Mouse (Mus musculus) heart, embryonic 12.5 days (tissue): ENCODE data around the gene Greb1. TPM values are rescaled to one million over a fixed set of nuclear protein-coding genes. Genes with fewer than 3 reads are reported as not detected.

Experiments
- ATAC-seq: fragments of 200-750 bp; cut with Nextera tagmentation; 2 replicates; pipeline ENCODE4 v1.8.0; 2017; ENCODE audit warnings: moderate TSS enrichment, moderate library complexity; ENCODE audit not compliant: insufficient number of reproducible peaks, low FRiP score
- H3K27ac ChIP-seq: fragments of 300-500 bp; sonication (generic); 2 replicates; pipeline ENCODE4 v1.5.1; 2016; ENCODE audit warnings: mild to moderate bottlenecking, moderate library complexity; ENCODE audit not compliant: poor library complexity, severe bottlenecking
- H3K27me3 ChIP-seq: fragments of 300-500 bp; sonication (generic); replicated peaks from 2 replicates; pipeline ENCODE4 v1.6.1; 2016; ENCODE audit warnings: mild to moderate bottlenecking, moderate library complexity
- H3K36me3 ChIP-seq: fragments of 300-500 bp; sonication (generic); 2 replicates; pipeline ENCODE4 v1.6.1; 2016; ENCODE audit warnings: mild to moderate bottlenecking, moderate library complexity
- H3K4me1 ChIP-seq: fragments of 300-500 bp; sonication (generic); replicated peaks from 2 replicates; pipeline ENCODE4 v1.6.1; 2016; ENCODE audit warnings: mild to moderate bottlenecking
- H3K4me2 ChIP-seq: fragments of 300-500 bp; sonication (generic); 2 replicates; pipeline ENCODE4 v1.6.1; 2016; ENCODE audit warnings: mild to moderate bottlenecking, moderate library complexity
- H3K4me3 ChIP-seq: fragments of 300-500 bp; sonication (generic); 2 replicates; pipeline ENCODE4 v1.5.1; 2016; ENCODE audit warnings: mild to moderate bottlenecking
- H3K9ac ChIP-seq: fragments of 300-500 bp; sonication (generic); 2 replicates; pipeline ENCODE4 v1.6.1; 2016; ENCODE audit warnings: mild to moderate bottlenecking, moderate library complexity
- H3K9me3 ChIP-seq: fragments of 300-500 bp; sonication (generic); replicated peaks from 2 replicates; pipeline ENCODE4 v1.6.1; 2016; ENCODE audit warnings: mild to moderate bottlenecking, moderate library complexity
- WGBS: fragments of 180-500 bp; shearing (Covaris S2); methylation state at CpG from one replicate; pipeline ENCODE4 v1.1.7; 2016; 5-methylcytosine and 5-hydroxymethylcytosine counted together
- polyA plus RNA-seq: library from polyadenylated mRNA; unstranded; fragments of >200 nt; fragmentation: Nextera tagmentation; extraction: Ambion mirVana; gene quantifications from 2 replicates; pipeline ENCODE4 v1.2.1, GENCODE M21; 2016

Greb1 gene
- polyA plus RNA-seq, 1 experiment from 2014 or later = 1.7 TPM

DNA sequence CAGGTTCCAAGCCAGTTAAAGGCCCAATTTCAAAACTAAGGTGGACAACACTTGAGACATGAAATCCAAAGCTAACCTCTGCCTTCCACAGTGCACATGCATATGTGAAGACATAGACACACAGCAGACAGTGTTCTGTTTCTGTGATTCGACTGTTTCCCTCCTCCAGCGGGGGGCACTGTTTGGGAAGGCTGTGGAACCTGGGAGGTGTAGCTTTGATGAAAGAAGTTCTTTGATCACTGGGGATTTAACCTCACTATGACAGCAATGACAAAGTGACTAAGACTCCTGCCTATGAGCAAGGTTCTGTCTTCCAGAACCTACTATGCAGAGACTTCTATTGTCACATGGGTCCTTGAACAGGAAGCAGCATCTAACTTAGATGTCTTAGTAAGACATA, 29.1 kb upstream of the Greb1 start:
- Histone ChIP-seq H3K27ac (no peak overlapping the region), H3K4me3 (no peak overlapping the region), H3K36me3 (peaks cover 18% of the 10 kb centered on the region), H3K4me1 (peaks cover 8% of the 10 kb centered on the region; the same call in 1 of the 2 replicates), H3K9me3 (no peaks in the 10 kb centered on the region), H3K9ac (no peak overlapping the region), H3K27me3 (no peaks in the 10 kb centered on the region), H3K4me2 (no peak overlapping the region)
- no peak for ATAC-seq
- 77% methylated on average over 2 of the region's 2 CpGs for WGBS

DNA sequence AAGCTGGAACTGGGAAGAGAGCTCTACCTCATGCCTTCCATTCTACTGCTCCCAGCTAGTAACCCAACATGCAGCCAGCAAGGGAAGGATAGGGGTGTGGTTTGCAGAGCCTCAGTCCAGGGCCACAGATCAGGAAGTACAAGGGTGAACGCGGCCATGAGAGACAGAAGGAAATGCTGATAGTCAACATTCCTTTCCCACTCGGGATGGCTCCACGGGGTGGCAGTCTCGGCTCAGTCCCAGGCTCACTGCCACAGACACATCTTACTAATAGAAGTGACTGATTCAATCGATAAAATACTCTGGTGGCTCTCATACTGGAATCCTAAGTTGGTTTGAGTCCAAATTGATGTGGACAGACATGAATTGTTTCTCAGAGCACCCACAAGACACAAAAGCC, 27.8 kb upstream of the Greb1 start:
- no peak overlapping the region for H3K4me3 ChIP-seq
- no peaks in the 10 kb centered on the region for H3K9me3 ChIP-seq
- no peak overlapping the region for H3K27ac ChIP-seq
- peaks cover 29% of the 10 kb centered on the region for H3K36me3 ChIP-seq
- peaks cover 8% of the 10 kb centered on the region; the same call in 1 of the 2 replicates for H3K4me1 ChIP-seq
- H3K4me2 ChIP-seq = no peak overlapping the region
- H3K27me3 ChIP-seq = no peaks in the 10 kb centered on the region
- peak; percentile 56; the same call in 1 of the 2 replicates for ATAC-seq
- WGBS = 28% methylated on average over 6 of the region's 6 CpGs
- H3K9ac ChIP-seq = no peak overlapping the region

DNA sequence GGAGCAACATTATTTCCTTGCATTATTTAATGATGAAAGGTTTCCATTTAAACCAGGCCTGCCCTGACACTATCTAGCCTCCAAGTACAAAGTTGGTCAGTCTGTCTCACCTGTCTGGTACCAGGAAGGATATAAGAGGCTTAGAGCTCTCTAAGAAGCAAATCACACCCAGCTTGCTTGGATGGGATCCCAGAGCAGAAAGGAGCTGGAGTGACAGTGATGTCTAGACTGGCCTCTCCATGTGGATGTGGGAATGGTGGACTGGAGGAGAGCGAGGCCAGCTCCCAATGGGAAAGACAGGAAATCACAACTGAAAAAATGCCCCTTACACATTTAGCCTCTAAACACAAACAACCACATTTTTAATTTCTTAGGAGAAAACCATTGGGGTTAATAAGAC, 23.0 kb upstream of the Greb1 start:
- Histone ChIP-seq H3K9me3 (no peaks in the 10 kb centered on the region), H3K27ac (no peak overlapping the region), H3K4me2 (no peak overlapping the region), H3K36me3 (peaks cover 73% of the 10 kb centered on the region), H3K27me3 (no peaks in the 10 kb centered on the region), H3K9ac (no peak overlapping the region), H3K4me1 (no peaks in the 10 kb centered on the region), H3K4me3 (no peak overlapping the region)
- ATAC-seq = no peak
- WGBS = 90% methylated on average over 1 of the region's 1 CpGs

DNA sequence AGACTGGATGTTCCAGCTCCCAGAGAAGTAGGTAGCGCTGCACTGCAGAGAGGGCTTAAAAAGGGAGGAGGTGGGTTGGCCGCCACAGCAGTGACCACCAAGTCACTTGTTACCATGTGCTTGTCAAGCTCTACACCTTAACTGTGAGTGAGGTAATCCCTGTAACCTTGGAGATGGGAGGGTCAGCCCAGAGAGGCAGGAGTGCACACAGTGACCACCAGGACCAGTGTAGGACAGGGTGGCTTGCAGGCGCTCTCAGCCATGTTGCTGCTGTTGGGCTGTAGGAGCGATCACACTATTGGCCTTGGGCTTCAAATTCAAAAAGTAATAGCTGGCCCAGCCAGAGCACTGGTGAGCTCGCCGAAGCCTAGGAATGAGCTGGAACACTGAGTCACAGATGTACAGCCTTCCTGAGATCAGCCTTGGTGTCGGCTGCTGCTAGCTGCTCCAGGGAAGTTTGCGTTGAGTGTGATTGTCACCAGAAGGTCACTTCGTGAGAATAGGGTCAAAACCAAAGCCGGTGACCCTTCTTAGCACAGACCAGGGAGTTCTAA, 21.6 kb upstream of the Greb1 start:
- WGBS = 93% methylated on average over 10 of the region's 10 CpGs
- H3K27me3 ChIP-seq = no peaks in the 10 kb centered on the region
- H3K9me3 ChIP-seq = no peaks in the 10 kb centered on the region

DNA sequence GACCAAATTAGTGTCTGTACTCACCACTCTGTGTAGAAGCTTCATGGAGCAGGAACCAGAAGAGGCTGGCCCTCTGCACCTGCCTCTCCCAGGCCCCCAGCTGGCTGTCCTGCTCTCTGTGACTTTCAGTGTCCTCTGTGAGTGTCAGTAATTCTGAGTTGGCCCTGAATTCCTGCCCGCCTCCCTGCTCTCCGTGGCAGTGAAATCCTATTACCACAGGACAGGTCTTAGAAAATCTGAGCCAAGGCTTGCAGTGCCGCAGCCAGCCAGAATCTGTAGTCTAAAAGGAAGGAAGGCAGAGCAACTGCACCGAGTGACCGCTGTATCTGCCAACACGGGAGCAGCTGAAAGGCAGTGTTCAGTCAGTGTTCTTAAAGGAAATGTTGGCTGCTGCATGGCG, 20.1 kb upstream of the Greb1 start:
- Histone ChIP-seq H3K4me1 (no peaks in the 10 kb centered on the region), H3K9ac (no peak overlapping the region), H3K36me3 (peaks cover 89% of the 10 kb centered on the region), H3K27me3 (no peaks in the 10 kb centered on the region), H3K9me3 (no peaks in the 10 kb centered on the region), H3K4me2 (no peak overlapping the region), H3K27ac (no peak overlapping the region), H3K4me3 (no peak overlapping the region)
- ATAC-seq = no peak
- WGBS = 76% methylated on average over 7 of the region's 7 CpGs

More for the DNA sequence above, 21.6 kb upstream of the Greb1 start:
- no peaks in the 10 kb centered on the region for H3K4me1 ChIP-seq
- no peak overlapping the region for H3K4me2 ChIP-seq
- ATAC-seq = no peak
- no peak overlapping the region for H3K9ac ChIP-seq
- no peak overlapping the region for H3K4me3 ChIP-seq
- H3K27ac ChIP-seq = no peak overlapping the region
- peaks cover 86% of the 10 kb centered on the region for H3K36me3 ChIP-seq

DNA sequence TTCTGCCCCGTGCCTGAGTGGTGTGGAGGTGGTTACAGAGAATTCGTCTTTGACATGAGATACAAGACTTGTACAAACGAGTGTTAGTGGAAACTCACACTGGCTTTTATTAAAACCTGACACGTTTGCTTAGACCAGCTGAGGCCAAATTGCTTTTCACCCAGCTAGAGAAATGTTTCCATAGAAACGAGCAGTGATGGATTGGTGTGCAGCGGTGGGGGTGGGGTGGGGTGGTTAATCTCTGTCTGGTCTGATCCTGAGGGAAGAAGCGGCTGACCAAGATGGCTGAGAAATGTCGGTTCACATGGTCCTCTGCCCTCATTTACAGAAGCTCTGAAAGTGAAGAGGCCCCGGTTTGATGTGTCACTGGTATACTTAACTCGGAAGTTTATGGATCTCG, 17.8 kb upstream of the Greb1 start:
- Histone ChIP-seq H3K27ac (no peak overlapping the region), H3K9ac (no peak overlapping the region), H3K4me3 (no peak overlapping the region), H3K27me3 (no peaks in the 10 kb centered on the region), H3K36me3 (peaks cover 83% of the 10 kb centered on the region), H3K4me1 (no peaks in the 10 kb centered on the region), H3K4me2 (no peak overlapping the region), H3K9me3 (no peaks in the 10 kb centered on the region)
- no peak for ATAC-seq
- WGBS = 71% methylated on average over 11 of the region's 11 CpGs

DNA sequence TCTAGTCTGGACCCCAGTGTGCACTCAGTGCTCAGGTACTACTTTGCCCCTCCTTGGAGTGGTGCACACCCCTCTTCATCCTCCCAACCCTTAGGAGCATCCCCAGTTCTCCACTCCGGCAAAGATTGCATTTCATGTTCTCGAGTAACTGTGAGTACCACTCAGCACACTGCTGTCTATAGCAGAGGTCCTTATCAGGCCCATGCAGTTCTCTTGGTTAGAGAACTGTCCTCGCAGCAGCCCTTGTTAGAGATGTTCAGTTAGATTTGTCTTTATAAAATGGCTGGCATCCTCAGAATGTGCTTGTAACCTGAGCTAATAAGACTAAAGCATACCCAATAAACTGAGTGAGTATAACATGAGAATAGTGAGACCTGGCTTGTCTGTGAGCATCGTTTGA, 16.5 kb upstream of the Greb1 start:
- Histone ChIP-seq H3K9me3 (no peaks in the 10 kb centered on the region), H3K9ac (no peak overlapping the region), H3K27ac (no peak overlapping the region), H3K4me3 (no peak overlapping the region), H3K4me1 (peaks cover 8% of the 10 kb centered on the region), H3K4me2 (no peak overlapping the region), H3K36me3 (peaks cover 72% of the 10 kb centered on the region), H3K27me3 (no peaks in the 10 kb centered on the region)
- WGBS = 75% methylated on average over 4 of the region's 4 CpGs
- no peak for ATAC-seq

DNA sequence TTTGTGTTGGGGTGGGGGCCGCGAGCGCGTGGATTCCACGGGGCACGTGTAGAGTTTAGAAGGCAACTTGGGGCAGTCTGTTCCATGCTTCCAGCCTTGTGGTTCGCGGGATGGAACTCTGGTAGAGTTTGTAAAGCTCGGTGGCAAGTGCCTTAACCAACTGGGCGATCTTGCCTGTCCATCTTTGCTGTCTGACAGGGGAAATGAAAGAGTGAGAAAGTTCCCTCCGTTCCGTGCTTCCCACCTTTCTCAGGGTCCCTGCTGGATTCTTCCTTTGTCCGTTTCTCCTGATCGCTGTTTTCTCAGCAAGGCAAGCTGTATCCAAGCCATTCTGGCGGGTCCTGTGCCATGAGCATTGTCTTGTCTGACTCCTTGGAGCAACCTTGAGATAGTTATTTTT, 10.8 kb upstream of the Greb1 start:
- Histone ChIP-seq H3K9me3 (no peaks in the 10 kb centered on the region), H3K27ac (peak overlapping the region; percentile 49; the same call in 1 of the 2 replicates), H3K36me3 (peaks cover 20% of the 10 kb centered on the region), H3K9ac (peak overlapping the region; percentile 89), H3K4me1 (peaks cover 13% of the 10 kb centered on the region), H3K27me3 (peaks cover 25% of the 10 kb centered on the region), H3K4me2 (peak overlapping the region; percentile 90), H3K4me3 (peak overlapping the region; percentile 89)
- no peak for ATAC-seq
- 3% methylated on average over 15 of the region's 15 CpGs for WGBS

DNA sequence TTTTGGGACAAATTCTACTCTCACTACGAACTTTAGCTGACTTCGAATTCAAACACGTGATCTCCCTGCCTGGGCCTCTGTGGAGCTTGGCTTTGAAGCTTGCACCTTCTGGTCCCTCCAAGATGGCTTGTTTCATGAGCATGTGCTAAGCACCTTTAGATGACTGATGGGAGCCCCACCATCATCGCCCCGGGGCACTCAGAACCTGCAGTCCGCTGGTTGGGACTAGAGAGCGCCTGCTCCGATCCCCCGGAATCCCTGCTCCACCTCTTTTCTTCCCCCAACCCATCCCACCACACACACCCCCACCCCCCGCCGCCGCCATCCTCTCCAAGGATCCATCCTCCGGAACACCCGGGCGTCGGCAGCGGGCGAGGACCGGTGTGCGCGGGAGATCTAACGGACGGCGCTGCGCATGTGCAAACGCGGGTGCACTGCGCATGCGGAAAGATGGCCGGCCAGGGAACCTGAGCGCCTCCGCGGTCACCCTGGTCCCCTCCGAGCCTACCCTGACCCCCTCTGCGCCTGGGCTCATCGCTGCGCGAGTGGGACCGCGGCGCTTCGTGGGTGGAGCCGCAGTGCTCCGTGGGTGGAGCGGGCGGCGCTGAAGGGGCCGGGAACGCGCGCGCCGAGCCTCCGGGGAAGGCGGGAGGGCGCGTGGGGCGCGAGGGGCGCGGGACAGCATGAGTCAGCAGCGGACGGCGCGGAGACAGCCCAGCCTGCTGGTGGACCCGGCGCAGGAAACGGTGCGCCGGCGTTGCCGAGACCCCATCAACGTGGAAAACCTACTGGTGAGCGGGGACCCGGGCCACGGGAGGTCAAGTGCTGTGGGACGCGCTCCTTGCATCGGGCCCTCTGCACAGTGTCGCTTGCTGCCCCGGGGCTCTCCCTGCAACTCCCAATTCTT, 10.1 kb upstream of the Greb1 start, which contains the start of gene E2f6:
Gene E2f6, plus strand, starts transcription at position 439 of the 907 bp plus-strand sequence.
- no peaks in the 10 kb centered on the region for H3K9me3 ChIP-seq
- peak within 1 kb of the TSS; percentile 49; the same call in 1 of the 2 replicates for H3K27ac ChIP-seq

DNA sequence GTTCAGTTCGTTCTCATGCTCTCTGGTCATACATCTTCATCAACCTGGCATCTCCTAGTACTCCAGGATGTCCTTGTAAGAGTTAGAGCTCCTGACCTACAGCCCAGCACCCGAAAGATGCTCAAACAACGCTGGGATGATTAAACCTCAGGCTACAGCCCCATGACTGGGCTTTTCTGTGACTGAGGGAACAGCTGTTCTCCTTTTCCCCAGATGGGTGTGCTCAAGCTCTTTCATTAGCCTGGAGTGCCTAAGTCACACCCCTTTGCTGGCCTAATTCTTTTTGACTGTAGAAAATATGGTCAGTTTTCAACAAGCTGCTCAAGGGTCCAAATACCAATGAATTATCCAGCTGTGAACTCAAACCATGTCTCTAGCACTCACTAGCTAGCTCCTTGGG, 7.4 kb upstream of the Greb1 start:
- no peak overlapping the region for H3K4me2 ChIP-seq
- H3K9me3 ChIP-seq = no peaks in the 10 kb centered on the region
- H3K9ac ChIP-seq = no peak overlapping the region
- peaks cover 2% of the 10 kb centered on the region; the same call in 1 of the 2 replicates for H3K36me3 ChIP-seq
- H3K27me3 ChIP-seq = peaks cover 31% of the 10 kb centered on the region
- ATAC-seq = no peak
- no peak overlapping the region for H3K27ac ChIP-seq
- H3K4me1 ChIP-seq = peaks cover 13% of the 10 kb centered on the region
- H3K4me3 ChIP-seq = no peak overlapping the region
- WGBS = 33% methylated on average over 3 of the region's 3 CpGs

More for the DNA sequence above, 10.1 kb upstream of the Greb1 start, which contains the start of gene E2f6:
- H3K4me1 ChIP-seq = peaks cover 13% of the 10 kb centered on the region
- peak within 1 kb of the TSS; percentile 90 for H3K4me2 ChIP-seq
- peak within 1 kb of the TSS; percentile 89 for H3K9ac ChIP-seq
- peaks cover 31% of the 10 kb centered on the region for H3K27me3 ChIP-seq
- H3K36me3 ChIP-seq = peaks cover 16% of the 10 kb centered on the region
- ATAC-seq = peak; percentile 86
- peak within 1 kb of the TSS; percentile 89 for H3K4me3 ChIP-seq
- WGBS = 6% methylated on average over 78 of the region's 81 CpGs

DNA sequence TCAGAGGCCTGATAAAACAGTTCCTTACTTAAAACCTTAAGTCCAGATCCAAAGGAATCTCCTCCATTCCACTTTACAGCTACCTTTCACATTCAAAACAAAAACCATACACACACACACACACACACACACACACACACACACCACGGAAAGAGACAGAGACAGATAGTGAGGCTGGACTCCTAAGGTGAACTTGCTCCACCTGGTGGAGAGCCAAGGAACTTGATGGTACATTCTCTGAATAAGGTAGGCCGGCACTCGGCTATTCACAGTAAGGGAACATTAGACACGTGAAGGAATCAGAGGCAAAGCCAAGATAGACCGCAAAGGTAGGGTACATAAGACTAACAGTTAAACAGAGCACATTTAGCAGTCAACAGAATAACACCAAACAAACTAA, 4.8 kb upstream of the Greb1 start:
- 5% methylated on average over 5 of the region's 5 CpGs for WGBS
- H3K9me3 ChIP-seq = no peaks in the 10 kb centered on the region
- 0 out of 2 replicates have a peak, but pooled peaks have one; percentile 54 for ATAC-seq
- no peak overlapping the region for H3K9ac ChIP-seq
- H3K4me3 ChIP-seq = no peak overlapping the region
- H3K4me2 ChIP-seq = no peak overlapping the region
- peaks cover 31% of the 10 kb centered on the region for H3K27me3 ChIP-seq
- H3K27ac ChIP-seq = no peak overlapping the region
- H3K36me3 ChIP-seq = no peaks in the 10 kb centered on the region
- H3K4me1 ChIP-seq = 0 out of 2 replicates have a peak, but pooled peaks cover 5% of the 10 kb centered on the region
